Mouse (Mus musculus) megakaryocyte, embryonic 14.5 days (primary cell): ENCODE measurements around the gene Cmah.

ENCODE experiments used
- FLI1 ChIP-seq: IDR thresholded peaks from 2 replicates; pipeline ENCODE4 v1.6.1; 2012; ENCODE audit warnings: low read length, inconsistent platforms, mixed read lengths
- GATA1 ChIP-seq: IDR thresholded peaks from 3 replicates; pipeline ENCODE4 v1.6.1; 2012; ENCODE audit warnings: mixed read lengths, low read length, inconsistent platforms, borderline replicate concordance

- TF ChIP-seq GATA1 = no peak
- no peak for TF ChIP-seq FLI1
Measured at GRCm38 (mm10) chr13:24280439-24281431, 46.5 kb upstream of the Cmah start, which contains the start of gene Carmil1.
